Mouse (Mus musculus): ENCODE results near the gene 1700086D15Rik.
A peak's percentile ranks its signal among the peaks of the same experiment; 100 is the strongest.

1700086D15Rik gene

GRCm38 (mm10) chr11:65159791-65160190, at the start of gene 1700086D15Rik:
1700086D15Rik (minus strand) TSS chr11:65159891.
- no peak for DNase-seq (ENCODE audit: low read depth, low spot score)

DNA sequence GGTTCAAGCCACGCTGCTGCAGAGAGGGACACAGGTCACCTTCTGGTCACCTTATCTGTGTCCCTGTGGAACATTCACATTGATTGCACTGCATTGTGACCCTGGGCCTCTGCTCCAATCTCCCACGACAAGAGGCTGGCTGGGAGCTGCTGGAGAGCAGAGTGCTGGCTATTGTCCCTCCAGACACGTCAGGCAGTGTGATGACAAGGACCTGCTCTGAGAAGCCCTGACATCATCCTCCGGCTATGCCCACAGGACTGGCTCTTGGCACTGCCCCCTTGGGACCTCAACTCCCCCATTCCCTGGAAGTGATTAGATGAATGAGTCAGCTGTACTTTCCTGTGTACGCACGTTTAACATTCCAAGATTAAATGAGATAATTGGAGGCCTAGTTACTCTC, 49.8 kb upstream of the 1700086D15Rik start:
- no peak for DNase-seq (ENCODE audit: low read depth, low spot score)

DNA sequence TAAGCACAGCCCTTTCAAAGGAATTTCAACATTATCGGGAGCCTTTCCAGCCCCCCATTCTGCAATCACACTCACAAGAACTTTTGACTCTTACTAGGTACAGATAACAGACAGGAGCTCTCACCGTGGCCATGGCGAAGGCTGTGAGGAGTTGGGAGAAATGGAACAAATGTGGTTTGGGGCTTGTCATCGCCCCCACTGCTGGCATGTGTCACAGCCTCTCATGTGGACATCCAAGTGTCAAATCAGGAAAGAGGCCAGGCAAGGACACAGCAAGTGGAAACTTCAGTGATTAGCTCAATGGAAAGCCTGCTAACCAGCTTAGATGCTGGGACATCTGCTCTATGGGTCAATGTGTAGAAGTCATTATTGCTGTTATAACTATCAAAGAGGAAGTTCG, 45.6 kb upstream of the 1700086D15Rik start:
- DNase-seq (ENCODE audit: low read depth, low spot score): no peak

- no peak for DNase-seq (ENCODE audit: low read depth, low spot score)
Measured at GRCm38 (mm10) chr11:65204651-65205050, 45.0 kb upstream of the 1700086D15Rik start.

GRCm38 (mm10) chr11:65203020-65203419, 43.3 kb upstream of the 1700086D15Rik start:
- DNase-seq (ENCODE audit: low read depth, low spot score): no peak

DNA sequence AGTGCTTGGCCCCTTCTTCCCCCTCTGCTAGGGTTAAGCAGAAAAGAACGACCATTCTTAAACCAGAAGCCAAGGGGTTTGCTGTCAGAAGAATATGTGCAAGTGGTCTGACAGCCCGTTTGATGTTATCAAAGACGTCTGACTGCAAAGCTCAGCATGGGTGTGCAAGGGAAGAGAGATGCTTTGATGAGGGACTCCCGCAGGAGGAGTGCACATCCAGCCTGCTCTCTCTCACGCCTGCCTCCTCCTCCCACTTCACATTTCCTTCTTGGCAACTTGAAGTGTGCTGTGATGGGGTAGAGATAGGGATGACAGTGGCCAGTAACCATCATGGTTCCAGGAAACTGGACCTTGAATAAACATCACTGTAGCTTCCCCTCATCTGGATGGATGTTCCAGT, 42.5 kb upstream of the 1700086D15Rik start:
- no peak for DNase-seq (ENCODE audit: low read depth, low spot score)

GRCm38 (mm10) chr11:65198026-65198425, 38.3 kb upstream of the 1700086D15Rik start:
- DNase-seq (ENCODE audit: low read depth, low spot score): no peak

DNA sequence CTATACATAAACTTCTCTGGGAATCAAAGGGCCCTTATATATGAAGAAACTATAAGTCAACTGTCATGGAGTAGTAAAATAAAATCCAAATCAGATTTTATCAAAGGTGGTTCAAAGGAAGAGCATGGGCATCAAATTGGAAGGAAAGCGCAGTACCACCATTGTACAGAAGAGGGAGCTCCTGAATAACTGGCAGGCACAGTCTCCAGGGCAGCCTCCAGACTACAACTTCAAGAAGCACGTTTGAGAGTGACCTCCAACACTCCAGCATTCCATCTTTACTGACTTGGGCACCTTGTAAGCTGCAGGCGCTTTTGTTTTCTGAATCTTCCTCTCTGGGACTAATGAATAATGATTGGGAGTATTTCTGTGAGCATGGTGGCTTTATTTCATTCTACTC, 37.6 kb upstream of the 1700086D15Rik start:
- peak; percentile 19 for DNase-seq (ENCODE audit: low read depth, low spot score)

- DNase-seq (ENCODE audit: low read depth, low spot score): no peak
Measured at GRCm38 (mm10) chr11:65186974-65187373, 27.3 kb upstream of the 1700086D15Rik start.

- DNase-seq (ENCODE audit: low read depth, low spot score): no peak
Measured at GRCm38 (mm10) chr11:65185114-65185513, 25.4 kb upstream of the 1700086D15Rik start.

DNA sequence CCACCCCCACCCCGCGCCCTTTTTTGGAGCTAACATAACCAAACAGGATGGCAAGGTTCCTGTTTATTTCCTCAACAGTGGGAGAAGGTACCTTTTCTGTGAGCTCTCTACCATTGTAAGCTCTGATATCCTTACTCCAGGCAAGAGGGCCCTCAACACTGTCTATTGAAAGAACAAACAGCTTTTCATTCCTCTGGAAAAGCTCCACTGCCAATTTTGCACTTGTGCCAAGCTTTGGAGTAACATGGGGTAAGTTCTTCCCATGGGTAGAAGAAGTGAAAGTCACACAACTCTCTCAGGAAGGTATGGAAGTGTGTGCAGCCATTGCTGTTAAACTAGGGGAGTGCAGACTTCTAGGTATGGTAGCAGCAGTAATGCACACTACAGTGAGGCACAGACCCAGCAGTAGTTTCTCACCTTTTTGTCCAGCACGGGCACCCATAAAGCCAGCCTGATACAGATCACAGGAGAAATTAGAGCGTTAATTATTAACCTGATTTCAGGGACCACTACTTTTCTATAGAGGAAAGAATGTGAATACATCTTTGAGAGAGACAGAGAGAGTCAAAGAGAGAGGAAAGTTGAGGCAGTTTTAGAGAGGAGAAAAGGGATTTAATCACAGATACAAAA, 10.5 kb upstream of the 1700086D15Rik start:
- DNase-seq (ENCODE audit: low read depth, low spot score): no peak

GRCm38 (mm10) chr11:65162767-65163120, 3.1 kb upstream of the 1700086D15Rik start, which contains the start of gene Arhgap44:
Arhgap44 (minus strand) TSS chr11:65162961.
- DNase-seq (ENCODE audit: low read depth, low spot score): peak; percentile 6

GRCm38 (mm10) chr11:65161881-65162766, 2.4 kb upstream of the 1700086D15Rik start:
- no peak for DNase-seq (ENCODE audit: low read depth, low spot score)

DNA sequence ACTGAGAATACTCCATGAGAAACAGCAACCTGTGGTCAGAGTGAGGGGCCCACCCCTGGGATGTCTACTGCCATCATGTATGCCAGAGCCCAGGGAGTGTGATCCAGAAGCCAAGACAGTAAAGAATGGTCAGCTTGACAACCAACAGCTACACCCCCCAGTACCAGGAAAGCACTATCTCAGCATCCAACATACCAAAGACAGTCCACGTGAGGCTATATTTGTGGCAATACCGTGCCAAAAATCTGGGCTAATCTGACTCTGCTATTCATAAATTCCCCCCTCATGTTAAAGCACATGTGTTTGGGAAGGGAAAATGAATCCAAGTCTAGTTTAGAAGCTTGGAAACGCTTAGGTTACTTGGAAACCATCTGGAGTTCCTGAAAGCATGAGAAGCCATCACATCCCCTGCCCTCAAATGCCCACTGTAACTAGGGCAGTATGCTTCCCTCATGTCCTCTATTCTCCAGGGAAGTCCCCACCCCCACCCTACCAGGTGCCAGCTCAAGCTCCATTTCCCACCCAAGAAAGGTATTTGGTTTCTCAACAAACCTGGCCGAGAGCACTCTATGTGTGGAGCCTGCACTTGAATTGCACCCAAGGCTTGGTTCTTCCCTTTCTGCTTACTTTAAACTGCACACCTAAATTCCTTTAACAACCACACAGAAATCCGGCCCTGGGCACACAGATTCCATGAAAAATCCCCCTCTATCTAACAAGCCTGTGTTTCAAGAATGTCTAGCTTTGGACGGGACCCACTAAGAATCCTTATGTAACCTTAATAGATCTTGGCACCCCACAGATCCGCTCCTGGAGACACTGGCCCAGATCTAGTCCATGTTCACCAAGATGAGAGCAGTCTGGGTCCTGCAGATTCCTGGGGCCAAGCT, 1.5 kb upstream of the 1700086D15Rik start:
- DNase-seq (ENCODE audit: low read depth, low spot score): no peak

DNA sequence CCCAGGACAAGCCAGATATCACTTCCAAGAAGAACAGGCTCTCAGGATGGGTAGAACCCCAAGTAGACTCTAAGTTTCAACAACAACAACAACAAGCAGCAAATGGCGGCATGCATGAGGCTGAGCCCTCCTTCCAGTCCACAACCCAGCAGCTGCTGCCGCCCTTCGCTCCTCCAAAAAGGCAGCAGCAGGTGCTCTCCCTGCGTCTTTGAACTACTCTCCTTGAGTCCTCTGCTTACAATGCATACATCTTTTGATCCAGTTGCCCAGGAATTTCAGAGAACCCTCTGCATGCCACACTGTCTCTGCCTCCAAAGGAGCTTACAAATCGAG, 1.1 kb downstream of the 1700086D15Rik start:
- no peak for DNase-seq (ENCODE audit: low read depth, low spot score)

DNA sequence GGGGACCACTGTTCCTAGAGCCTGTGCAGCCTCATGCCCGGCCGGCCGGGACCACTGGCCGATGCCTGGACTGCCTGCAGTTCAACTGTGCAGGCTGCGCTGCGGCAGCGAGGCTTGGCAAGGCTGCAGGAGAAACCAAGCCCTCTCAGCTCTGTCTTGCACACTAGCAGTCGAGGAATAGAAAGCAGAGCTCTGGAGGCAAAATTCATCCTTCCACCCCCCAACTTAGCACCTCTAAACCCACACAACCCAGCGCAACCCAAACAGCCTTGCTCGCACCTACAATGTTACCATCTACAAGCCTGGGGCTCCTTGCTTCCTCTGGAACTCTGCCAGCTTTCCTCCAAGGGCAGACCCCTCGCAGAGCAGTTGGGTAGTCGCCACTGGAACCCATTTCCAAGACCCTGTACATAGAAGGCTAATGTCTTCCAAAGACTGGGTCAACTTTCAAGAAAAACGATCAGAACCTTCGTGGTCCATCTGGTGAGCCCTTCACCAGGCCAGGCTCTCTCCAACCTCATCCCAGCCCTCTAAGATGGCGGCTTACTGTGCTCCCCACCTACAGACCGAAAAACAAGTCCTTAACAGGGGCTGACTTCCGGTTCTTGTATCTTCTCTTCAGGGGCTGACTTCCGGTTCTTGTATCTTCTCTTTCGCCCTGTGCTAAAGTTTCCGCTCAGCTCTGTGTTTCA, 1.6 kb downstream of the 1700086D15Rik start:
- no peak for DNase-seq (ENCODE audit: low read depth, low spot score)

DNA sequence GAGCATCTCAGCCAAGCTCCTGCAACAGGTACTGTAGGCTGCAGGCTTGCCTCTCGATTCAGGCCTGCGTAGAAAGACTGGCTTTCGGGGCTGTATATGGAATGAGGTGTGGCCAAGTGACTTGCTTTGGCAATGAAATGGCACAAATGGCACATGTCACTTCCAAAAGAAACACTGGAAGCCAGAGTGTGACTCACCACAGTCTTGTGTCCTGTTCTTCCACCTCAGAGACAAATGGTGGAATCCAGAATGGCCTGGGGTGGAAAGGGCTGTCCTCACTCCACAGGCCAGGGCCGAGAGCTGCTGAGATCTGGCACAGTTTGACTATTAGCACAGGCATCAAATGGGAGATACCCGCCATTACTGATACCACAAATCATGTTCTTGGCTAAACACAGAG, 6.7 kb downstream of the 1700086D15Rik start:
- DNase-seq (ENCODE audit: low read depth, low spot score): no peak

DNA sequence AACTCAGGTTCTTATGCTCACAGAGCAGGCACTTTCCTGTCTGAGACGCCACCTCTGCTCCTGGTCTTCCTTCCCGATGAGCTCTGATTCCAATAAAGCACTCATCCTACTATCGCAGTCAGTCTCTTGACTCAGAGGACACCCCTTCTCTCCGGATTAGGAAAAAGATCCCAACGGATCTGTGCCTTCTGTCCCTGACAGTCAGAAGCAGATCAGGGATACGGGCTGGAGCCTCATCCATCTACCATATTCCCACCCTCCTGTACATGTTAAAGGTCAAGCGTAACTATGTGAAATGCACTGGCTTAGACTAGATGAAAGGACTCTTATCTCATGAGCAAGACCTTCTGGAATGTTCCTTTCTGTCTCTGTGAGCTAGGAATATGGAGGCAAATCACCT, 11.2 kb downstream of the 1700086D15Rik start:
- no peak for DNase-seq (ENCODE audit: low read depth, low spot score)

DNA sequence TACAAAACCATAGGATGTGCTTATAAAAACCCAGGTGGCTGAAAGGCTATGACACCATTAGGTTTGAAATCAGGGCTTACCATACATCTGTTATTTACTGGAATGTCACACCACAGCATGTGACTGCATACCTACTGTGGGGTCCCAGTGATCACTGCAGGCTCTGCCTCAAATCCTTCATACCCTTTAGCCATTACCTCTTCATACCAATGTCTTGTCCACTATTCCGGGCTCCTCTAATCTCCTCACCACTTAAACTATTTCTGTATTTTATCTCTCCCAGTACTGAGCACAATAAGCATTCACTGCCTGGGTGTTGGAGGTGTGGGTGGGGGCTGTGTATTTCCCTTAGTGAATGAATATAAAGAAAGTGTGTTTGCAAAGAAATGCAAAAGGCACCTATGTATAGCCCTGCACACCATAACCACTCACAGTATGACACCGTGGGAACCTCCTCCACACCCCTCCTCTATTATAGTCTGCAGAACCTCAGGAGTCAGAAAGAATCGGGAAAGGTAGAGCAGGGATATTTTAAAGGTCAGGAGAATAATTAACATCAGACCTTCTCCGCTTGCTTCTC, 16.8 kb downstream of the 1700086D15Rik start:
- DNase-seq (ENCODE audit: low read depth, low spot score): no peak

DNA sequence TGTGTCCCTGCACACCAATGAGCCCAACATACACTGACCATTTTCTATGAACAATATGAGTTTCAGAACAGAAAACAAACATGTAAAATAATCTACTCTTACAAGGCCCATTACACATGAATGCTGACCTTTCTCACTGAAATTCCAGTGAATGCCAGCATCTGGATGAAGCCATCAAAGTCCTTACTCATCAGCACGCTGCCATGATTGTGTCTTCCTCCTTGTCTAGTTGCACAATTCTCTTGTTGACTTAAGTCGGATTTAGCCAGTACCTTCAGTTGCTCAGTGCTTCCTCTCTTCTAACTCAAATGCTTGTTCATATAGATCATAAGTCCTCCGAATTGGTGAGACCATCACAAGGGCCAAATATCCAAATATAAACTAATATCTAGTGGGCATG, 20.7 kb downstream of the 1700086D15Rik start:
- no peak for DNase-seq (ENCODE audit: low read depth, low spot score)

DNA sequence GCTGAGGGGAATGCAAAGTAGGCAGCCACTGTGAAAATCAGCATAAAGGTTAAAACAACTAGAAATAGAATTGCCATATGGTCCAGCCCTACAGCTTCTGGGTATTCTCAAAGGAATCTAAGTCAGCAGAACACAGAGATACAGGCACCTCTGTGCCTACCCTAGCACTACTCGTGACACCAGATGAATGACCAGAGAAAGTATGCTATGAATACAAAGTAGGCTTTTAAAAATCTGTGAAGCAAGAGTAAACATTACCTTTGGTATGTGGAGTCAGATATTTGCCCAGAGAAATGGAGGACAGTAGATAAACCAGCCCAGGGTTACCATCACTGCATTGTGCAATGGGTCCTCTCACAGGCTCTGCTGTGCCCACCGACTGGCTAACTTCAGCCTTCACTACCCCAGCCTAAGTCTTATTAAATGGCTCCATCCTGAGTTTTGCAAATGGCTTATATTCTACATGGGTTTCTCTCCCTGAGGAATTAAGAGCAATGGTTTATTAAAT, 22.5 kb downstream of the 1700086D15Rik start:
- DNase-seq (ENCODE audit: low read depth, low spot score): no peak
